Mouse (Mus musculus) limb, embryonic 10.5 days (tissue): ENCODE data around the gene Fstl3. TPM values are rescaled to one million over a fixed set of nuclear protein-coding genes. Genes with fewer than 3 reads are reported as not detected.

Source experiments
- DNase-seq: peaks from one replicate; pipeline ENCODE4 v3.0.0-alpha.2; 2017; ENCODE audit warnings: low spot score
- H3K27ac ChIP-seq: fragments of 300-500 bp; sonication (generic); 2 replicates; pipeline ENCODE4 v1.5.1; 2016; ENCODE audit warnings: mild to moderate bottlenecking
- H3K27me3 ChIP-seq: fragments of 300-500 bp; sonication (generic); 2 replicates; pipeline ENCODE4 v1.6.1; 2016; ENCODE audit warnings: low read depth, mild to moderate bottlenecking; ENCODE audit not compliant: poor library complexity, severe bottlenecking
- H3K36me3 ChIP-seq: fragments of 300-500 bp; sonication (generic); 2 replicates; pipeline ENCODE4 v1.6.1; 2016; ENCODE audit warnings: mild to moderate bottlenecking, moderate library complexity
- H3K4me1 ChIP-seq: fragments of 300-500 bp; sonication (generic); 2 replicates; pipeline ENCODE4 v1.6.1; 2016
- H3K4me3 ChIP-seq: fragments of 300-500 bp; sonication (generic); 2 replicates; pipeline ENCODE4 v1.5.1; 2016; ENCODE audit warnings: mild to moderate bottlenecking, moderate library complexity
- H3K9me3 ChIP-seq: fragments of 300-500 bp; sonication (generic); replicated peaks from 2 replicates; pipeline ENCODE4 v1.6.1; 2016; ENCODE audit warnings: mild to moderate bottlenecking
- WGBS: fragments of 180-500 bp; shearing (Covaris S2); methylation state at CpG from one replicate; pipeline ENCODE4 v1.1.7; 2016; 5-methylcytosine and 5-hydroxymethylcytosine counted together
- polyA plus RNA-seq: library from polyadenylated mRNA; unstranded; fragments of >200 nt; fragmentation: Nextera tagmentation; extraction: Ambion mirVana; gene quantifications from 2 replicates; pipeline ENCODE4 v1.2.1, GENCODE M21; 2016

Fstl3 gene
- 1.8 and 2.3 TPM in 2 replicates for polyA plus RNA-seq

DNA sequence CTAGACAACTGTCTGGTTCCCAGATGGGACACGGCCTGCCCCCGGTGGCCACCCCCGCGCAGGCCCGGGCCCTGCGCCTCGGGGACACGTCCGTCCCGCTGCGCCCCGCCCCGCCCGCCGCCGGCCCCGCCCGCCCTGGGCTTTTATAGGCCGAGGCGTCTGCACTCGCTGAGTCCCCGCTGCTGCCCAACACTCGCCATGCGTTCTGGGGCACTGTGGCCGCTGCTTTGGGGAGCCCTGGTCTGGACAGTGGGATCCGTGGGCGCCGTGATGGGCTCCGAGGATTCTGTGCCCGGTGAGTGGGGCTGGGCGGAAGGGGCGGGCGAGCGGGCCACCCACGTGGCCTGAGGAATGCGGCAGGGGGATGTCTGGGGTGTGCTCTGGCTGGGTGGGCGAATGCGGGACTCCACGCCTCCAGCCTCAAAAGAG, at the start of gene Fstl3:
Gene Fstl3, plus strand, starts transcription at position 170 of the 429 bp plus-strand sequence.
- Histone ChIP-seq H3K4me1 (peaks cover 53% of the 10 kb centered on the region), H3K9me3 (0 out of 2 replicates have a peak, but pooled peaks cover 4% of the 10 kb centered on the region), H3K27ac (peak within 1 kb of the TSS; percentile 72), H3K27me3 (peaks cover 57% of the 10 kb centered on the region), H3K4me3 (peak within 1 kb of the TSS; percentile 56), H3K36me3 (no peaks in the 10 kb centered on the region)
- under 1% methylated on average over 39 of the region's 39 CpGs for WGBS
- peak; percentile 68 for DNase-seq

DNA sequence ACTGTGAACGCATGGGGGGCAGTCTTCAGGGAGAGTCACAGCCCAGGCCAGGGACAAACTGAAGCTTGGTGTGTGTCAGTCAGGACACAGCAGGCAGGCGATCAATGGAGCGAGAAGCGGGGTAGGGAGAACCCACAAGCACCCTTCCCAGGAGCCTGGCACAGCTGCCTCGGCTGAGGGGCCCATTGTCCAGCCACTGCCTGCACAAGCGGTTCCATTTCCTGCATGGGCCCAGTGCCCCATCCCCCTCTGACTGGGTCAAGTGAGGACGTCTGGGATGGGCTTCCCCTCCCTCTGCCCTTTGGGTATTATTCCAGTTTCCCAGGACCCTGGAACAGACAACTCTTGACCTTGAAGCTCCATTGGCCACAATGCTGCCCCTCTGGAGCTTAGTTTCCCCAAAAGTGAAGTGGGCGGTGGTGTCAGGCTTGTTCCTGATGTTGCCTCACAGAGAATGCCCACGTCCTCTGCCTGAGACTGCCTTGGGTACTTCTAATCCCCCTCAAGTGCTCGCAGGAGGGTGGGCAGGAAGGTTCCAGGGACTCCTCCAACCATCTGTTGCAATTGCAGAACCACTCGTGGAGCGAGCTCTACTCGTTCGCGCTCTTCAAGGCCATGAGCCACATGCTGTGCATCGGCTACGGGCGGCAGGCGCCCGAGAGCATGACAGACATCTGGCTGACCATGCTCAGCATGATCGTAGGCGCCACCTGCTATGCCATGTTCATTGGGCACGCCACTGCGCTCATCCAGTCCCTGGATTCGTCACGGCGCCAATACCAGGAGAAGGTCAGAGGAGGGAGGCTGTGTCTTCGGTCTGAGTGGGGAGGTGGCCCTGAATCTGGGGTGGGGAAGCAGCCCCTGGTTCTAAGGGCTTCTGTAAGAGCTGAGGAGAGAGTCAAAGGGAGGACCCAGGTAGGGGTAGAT, 48.5 kb upstream of the Fstl3 start:
- WGBS: 77% methylated on average over 28 of the region's 28 CpGs
- H3K27me3 ChIP-seq: no peaks in the 10 kb centered on the region
- no peak for DNase-seq
- H3K36me3 ChIP-seq: peaks cover 11% of the 10 kb centered on the region
- no peak overlapping the region for H3K27ac ChIP-seq
- H3K4me3 ChIP-seq: no peak overlapping the region
- no peaks in the 10 kb centered on the region for H3K9me3 ChIP-seq
- H3K4me1 ChIP-seq: peaks cover 3% of the 10 kb centered on the region; the same call in 1 of the 2 replicates

DNA sequence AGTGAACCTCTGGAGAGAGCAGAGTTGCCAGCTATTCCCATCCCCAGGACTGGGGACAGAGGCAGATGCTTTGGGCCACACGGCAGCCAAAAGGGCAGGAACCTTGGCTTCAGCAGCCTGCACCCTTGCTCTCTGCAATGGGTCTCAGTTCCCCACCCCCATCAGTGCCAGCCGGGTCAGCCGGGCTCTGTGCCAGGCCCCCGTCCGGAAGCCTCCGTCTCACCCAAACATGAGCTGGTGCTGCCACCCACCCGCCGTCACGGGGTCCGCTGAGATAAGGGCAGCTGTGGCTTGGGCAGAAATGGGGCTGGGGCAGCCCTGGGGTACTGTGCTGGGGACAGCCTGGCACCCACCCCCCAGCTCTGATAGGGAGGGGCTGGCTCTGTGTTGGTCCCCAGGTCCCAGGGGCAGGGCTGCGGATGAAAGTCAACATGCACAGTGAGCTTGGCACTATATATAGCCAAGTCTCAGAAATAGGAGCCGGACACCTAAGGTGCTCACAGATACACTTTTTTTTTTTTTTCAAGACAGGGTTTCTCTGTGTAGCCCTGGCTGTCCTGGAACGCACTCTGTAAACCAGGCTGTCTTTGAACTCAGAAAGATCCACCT, 47.6 kb upstream of the Fstl3 start:
- no peak for DNase-seq
- Histone ChIP-seq H3K27ac (no peak overlapping the region), H3K36me3 (peaks cover 19% of the 10 kb centered on the region), H3K9me3 (no peaks in the 10 kb centered on the region), H3K27me3 (peaks cover 4% of the 10 kb centered on the region; the same call in 1 of the 2 replicates), H3K4me1 (peaks cover 3% of the 10 kb centered on the region; the same call in 1 of the 2 replicates), H3K4me3 (no peak overlapping the region)
- 89% methylated on average over 13 of the region's 13 CpGs for WGBS

DNA sequence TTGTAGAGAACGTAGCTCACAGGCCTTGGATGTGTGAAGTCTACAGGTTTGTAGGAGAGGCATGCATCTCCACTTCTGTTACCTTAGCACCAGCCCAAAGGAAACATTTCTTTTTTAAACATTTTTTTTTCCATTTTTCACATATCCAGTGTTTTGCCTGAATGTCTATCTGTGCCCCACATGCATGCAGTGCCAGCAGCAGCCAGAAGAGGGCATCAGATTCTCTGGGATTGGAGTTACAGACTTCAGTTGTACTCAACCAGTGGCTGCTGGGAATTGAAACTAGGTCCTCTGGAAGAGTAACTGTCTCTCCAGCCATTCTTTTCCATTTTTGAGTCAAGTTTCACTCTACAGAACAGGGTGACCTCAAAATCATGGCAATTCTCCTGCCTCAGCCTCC, 44.6 kb upstream of the Fstl3 start:
- H3K27me3 ChIP-seq: peaks cover 34% of the 10 kb centered on the region
- no peak overlapping the region for H3K4me3 ChIP-seq
- peaks cover 50% of the 10 kb centered on the region for H3K36me3 ChIP-seq
- peaks cover 3% of the 10 kb centered on the region; the same call in 1 of the 2 replicates for H3K9me3 ChIP-seq
- peaks cover 11% of the 10 kb centered on the region for H3K4me1 ChIP-seq
- 97% methylated on average over 1 of the region's 1 CpGs for WGBS
- no peak for DNase-seq
- H3K27ac ChIP-seq: no peak overlapping the region

DNA sequence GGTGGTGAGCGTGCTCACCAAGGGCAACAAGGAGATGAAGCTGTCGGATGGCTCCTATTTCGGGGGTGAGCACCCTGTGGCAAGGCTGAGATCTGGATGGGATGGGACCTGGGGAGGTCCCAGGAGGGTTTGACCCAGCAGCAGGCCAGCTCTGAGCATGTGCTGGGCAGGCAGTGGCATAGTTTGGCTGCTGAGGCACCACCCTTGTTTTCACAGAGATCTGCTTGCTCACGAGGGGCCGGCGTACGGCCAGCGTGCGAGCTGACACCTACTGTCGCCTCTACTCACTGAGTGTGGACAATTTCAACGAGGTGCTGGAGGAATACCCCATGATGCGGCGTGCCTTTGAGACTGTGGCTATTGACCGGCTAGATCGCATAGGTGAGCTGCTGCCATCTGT, 43.2 kb upstream of the Fstl3 start:
- 94% methylated on average over 15 of the region's 15 CpGs for WGBS
- H3K27me3 ChIP-seq: peaks cover 36% of the 10 kb centered on the region
- no peak for DNase-seq

DNA sequence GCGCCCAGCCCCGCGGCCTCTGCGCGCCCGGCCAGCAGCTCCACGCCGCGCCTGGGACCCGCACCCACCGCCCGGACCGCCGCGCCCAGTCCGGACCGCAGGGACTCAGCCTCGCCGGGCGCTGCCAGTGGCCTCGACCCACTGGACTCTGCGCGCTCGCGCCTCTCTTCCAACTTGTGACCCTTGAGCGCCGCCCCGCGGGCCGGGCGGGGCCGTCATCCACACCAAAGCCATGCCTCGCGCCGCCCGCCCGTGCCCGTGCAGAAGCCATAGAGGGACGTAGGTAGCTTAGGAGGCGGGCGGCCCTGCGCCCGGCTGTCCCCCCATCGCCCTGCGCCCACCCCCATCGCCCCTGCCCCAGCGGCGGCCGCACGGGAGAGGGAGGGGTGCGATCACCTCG, 41.7 kb upstream of the Fstl3 start:
- Histone ChIP-seq H3K4me3 (peak overlapping the region; percentile 32), H3K36me3 (peaks cover 78% of the 10 kb centered on the region), H3K9me3 (peaks cover 27% of the 10 kb centered on the region)

More for the DNA sequence above, 43.2 kb upstream of the Fstl3 start:
- H3K4me1 ChIP-seq: peaks cover 11% of the 10 kb centered on the region
- H3K36me3 ChIP-seq: peaks cover 63% of the 10 kb centered on the region
- peaks cover 12% of the 10 kb centered on the region for H3K9me3 ChIP-seq
- no peak overlapping the region for H3K27ac ChIP-seq
- no peak overlapping the region for H3K4me3 ChIP-seq

DNA sequence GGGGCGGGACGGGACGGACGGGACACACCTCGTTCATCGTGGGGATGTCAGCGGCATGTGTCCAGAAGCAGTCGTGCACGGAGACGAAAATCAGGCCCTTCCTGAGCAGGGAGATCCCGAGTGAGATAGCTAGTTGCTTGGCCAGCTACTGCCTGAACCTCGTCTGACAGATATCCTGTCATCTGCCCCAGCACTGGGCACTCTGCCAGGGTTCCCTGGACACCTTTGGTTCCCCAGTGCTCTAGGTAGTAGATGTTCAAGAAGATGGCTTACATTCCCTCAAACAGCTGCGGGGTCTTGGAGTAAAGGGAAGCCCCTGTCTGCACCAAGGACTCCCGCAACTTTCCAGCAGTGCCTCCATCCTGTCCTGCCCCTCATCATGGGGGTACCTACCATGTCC, 40.4 kb upstream of the Fstl3 start:
- H3K27me3 ChIP-seq: peaks cover 36% of the 10 kb centered on the region
- no peak for DNase-seq
- H3K4me1 ChIP-seq: peaks cover 11% of the 10 kb centered on the region
- peaks cover 30% of the 10 kb centered on the region for H3K9me3 ChIP-seq
- H3K36me3 ChIP-seq: peaks cover 90% of the 10 kb centered on the region
- H3K27ac ChIP-seq: no peak overlapping the region
- 90% methylated on average over 12 of the region's 14 CpGs for WGBS
- H3K4me3 ChIP-seq: no peak overlapping the region

More for the DNA sequence above, 41.7 kb upstream of the Fstl3 start:
- H3K4me1 ChIP-seq: peaks cover 11% of the 10 kb centered on the region
- 29% methylated on average over 51 of the region's 52 CpGs for WGBS
- H3K27ac ChIP-seq: 0 out of 2 replicates have a peak overlapping the region, but pooled peaks have one; percentile 21
- peaks cover 36% of the 10 kb centered on the region for H3K27me3 ChIP-seq
- no peak for DNase-seq

DNA sequence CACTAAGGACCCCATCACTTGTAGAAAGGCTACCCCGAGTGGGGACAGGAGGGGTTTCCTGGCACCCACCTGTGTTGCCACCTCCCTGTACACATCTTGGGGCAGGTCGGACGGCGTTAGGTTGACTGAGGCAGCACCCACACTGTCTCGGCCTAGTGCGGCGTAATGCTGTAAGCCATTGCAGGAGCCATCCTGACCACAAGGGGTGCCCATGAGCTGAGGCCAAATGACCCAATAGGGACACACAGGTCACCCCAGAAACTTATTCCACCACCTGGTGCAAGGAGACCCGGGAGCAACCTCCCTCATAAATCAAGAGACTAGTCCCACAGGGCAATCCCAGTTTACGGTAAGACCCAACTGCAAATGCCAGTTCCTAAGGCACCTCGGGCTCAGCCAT, 38.8 kb upstream of the Fstl3 start:
- H3K4me3 ChIP-seq: no peak overlapping the region
- 90% methylated on average over 10 of the region's 10 CpGs for WGBS
- DNase-seq: no peak
- H3K27me3 ChIP-seq: peaks cover 36% of the 10 kb centered on the region
- H3K27ac ChIP-seq: no peak overlapping the region
- H3K36me3 ChIP-seq: peaks cover 97% of the 10 kb centered on the region
- H3K9me3 ChIP-seq: peaks cover 30% of the 10 kb centered on the region
- H3K4me1 ChIP-seq: peaks cover 11% of the 10 kb centered on the region

DNA sequence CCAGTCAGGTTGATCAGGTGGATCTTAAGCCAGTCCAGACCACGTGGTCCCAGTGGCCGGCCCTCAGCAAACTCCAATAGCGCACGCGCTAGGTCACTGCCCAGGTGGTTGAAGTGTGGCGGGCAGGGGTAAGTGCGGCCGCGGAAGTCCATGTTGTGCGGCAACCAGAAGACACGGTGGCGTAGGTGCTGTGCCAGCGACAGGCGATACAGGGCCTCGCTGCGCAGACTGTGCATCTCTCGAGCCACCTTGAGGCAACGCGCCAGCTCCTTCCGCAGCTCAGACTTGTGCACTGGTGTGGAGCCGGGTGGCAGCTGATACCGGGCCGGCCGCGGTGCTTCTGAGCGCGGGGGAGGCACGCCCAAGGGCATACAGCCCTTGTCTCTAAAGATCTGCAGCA, 37.8 kb upstream of the Fstl3 start:
- Histone ChIP-seq H3K27me3 (peaks cover 35% of the 10 kb centered on the region), H3K9me3 (peaks cover 30% of the 10 kb centered on the region), H3K4me3 (peak overlapping the region; percentile 3; the same call in 1 of the 2 replicates), H3K4me1 (peaks cover 11% of the 10 kb centered on the region), H3K27ac (no peak overlapping the region), H3K36me3 (peaks cover 98% of the 10 kb centered on the region)
- no peak for DNase-seq
- 96% methylated on average over 28 of the region's 28 CpGs for WGBS

DNA sequence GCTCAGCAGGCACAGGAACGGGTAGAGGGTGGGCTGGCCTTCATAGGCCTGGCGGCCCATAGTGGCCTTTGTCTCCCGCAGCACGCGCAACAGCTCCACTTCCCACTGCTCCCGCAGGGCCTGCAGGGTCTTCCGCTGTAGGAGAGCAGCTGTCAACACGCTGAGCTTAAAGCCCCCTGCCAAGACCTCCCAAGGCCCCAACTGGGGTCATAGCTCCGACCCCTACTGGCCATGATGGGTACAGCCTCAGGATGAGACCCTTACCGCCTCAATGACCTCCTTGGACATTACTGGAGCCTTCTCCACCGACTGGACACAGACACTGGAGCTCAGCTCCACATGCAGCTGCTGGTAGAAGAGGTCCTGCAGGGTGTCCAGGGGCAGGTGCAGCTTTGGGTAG, 36.2 kb upstream of the Fstl3 start:
- H3K27ac ChIP-seq: no peak overlapping the region
- no peak for DNase-seq
- WGBS: 79% methylated on average over 11 of the region's 11 CpGs
- H3K9me3 ChIP-seq: peaks cover 30% of the 10 kb centered on the region
- H3K4me3 ChIP-seq: no peak overlapping the region
- peaks cover 7% of the 10 kb centered on the region; the same call in 1 of the 2 replicates for H3K4me1 ChIP-seq
- peaks cover 18% of the 10 kb centered on the region for H3K27me3 ChIP-seq
- peaks cover 89% of the 10 kb centered on the region for H3K36me3 ChIP-seq

DNA sequence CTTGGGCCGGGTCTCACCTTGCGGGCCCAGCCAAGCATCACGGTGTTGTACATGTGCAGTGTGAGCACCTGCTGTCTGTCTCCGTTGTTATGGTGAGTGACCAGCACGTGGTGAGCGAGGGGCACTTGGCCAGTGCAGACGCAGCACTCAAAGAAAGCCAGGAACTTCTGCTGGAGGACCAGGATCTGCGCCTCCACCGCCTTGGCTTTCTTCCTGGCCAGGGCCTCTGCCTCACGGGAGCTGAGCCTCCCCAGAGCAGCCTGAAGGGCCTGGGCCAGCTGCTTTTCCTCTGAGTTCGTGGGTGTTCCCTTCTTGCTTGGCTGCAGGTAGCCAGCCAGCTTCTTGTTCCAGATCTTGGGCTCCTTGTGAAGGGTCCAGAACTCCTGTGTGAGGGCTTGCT, 33.9 kb upstream of the Fstl3 start:
- no peak overlapping the region for H3K4me3 ChIP-seq
- H3K9me3 ChIP-seq: peaks cover 24% of the 10 kb centered on the region
- H3K27me3 ChIP-seq: no peaks in the 10 kb centered on the region; the same call in 1 of the 2 replicates
- no peak overlapping the region for H3K27ac ChIP-seq
- H3K36me3 ChIP-seq: peaks cover 66% of the 10 kb centered on the region
- H3K4me1 ChIP-seq: peaks cover 14% of the 10 kb centered on the region
- 91% methylated on average over 11 of the region's 11 CpGs for WGBS
- DNase-seq: no peak

DNA sequence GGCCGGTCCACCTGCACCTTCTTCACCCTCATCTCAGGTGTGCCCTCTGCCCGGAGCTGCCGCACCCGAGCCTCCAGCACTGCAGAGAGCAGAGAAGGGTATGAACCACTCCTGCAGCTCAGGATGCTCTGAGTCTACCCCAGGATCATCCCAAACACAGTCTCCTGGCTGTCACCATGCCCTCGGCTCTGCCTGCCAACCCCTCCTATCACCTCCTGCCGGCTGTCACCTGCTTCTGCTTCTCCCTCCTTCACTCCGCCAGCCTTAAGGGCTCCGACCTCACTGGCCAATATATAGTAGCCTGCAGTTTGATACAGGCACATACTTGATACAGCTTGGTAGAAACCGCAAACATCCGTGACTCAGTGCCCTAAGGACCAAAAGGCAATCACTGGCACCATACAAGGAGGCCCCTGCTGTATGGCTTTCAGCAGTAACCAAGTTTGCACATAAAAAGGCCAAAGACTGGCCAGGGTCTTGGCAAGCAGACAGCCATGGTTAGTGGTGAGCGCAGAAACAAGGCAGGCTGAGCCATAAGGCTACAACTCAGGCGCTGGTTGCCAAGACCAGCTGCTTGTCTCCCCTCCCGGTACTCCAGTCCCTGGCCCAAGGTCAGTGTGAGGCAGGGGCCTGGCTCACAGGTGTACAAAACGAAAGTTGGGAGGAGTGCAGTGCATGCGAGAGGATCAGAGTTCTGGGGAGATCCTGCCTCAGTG, 33.3 kb upstream of the Fstl3 start:
- WGBS: 96% methylated on average over 15 of the region's 15 CpGs
- no peak for DNase-seq
- peaks cover 60% of the 10 kb centered on the region for H3K36me3 ChIP-seq

More for the DNA sequence above, 33.3 kb upstream of the Fstl3 start:
- H3K9me3 ChIP-seq: peaks cover 18% of the 10 kb centered on the region
- H3K4me1 ChIP-seq: peaks cover 14% of the 10 kb centered on the region
- no peak overlapping the region for H3K4me3 ChIP-seq
- no peak overlapping the region for H3K27ac ChIP-seq
- no peaks in the 10 kb centered on the region; the same call in 1 of the 2 replicates for H3K27me3 ChIP-seq
